ENCODE assay signal across 8 mouse cellular contexts in the genomic region with DNA sequence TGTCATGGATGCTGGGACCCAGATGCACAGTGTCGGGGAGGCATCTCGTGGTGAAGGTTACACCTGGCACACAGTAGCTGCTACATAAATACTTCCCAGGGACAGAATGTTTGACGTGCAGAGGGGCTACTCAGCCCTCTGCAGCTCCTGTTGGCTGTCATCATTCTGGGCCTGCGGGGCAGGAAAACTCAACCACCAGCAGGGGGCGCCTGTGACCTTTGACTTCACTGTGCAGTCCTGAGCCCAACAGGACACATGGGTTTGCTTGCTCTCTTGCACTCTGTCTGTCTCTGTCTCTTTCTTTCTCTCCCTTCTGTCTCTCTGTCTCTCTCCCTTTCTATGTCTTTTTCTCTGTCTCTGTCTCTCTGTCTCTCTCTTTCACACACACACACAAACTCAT.
DNase-seq lines count a peak whose midpoint lies in the region; ATAC-seq lines count a peak whose summit lies in the region.

No protein-coding gene starts in this region.

- peak; percentile 76 for DNase-seq in A20 (ENCODE audit: low read depth, low spot score)
- peak; percentile 89 for DNase-seq in adrenal gland, postnatal 25 days
- peak; percentile 90 for DNase-seq in embryonic facial prominence, embryonic 11.5 days (ENCODE audit: low spot score)
- peak; percentile 85 for DNase-seq in kidney, postnatal 14 days
- DNase-seq in liver, embryonic 13.5 days = peak; percentile 44
- DNase-seq in testis, postnatal 10 days (ENCODE audit: low spot score) = peak; percentile 93

- H3K9me3 ChIP-seq in embryonic facial prominence, embryonic 11.5 days (replicated peaks; ENCODE audit: control insufficient read depth, low read length) = no peaks in the 10 kb centered on the region
- H3K9me3 ChIP-seq in heart, embryonic 14.5 days (ENCODE audit: control insufficient read depth, low read length) = no peaks in the 10 kb centered on the region
- H3K9me3 ChIP-seq in liver, embryonic 13.5 days (replicated peaks) = no peaks in the 10 kb centered on the region
- H3K9me3 ChIP-seq in neural tube, embryonic 14.5 days (ENCODE audit: control insufficient read depth, low read length) = no peaks in the 10 kb centered on the region

- no peak overlapping the region for H3K27ac ChIP-seq in embryonic facial prominence, embryonic 11.5 days (replicated peaks; ENCODE audit: low read depth, low read length)
- 0 out of 4 replicates have a peak overlapping the region, but pooled peaks of 1 of the 2 experiments have one; percentile 33 for H3K27ac ChIP-seq in heart, embryonic 14.5 days (replicated peaks in 1 of 2; ENCODE audit: control insufficient read depth in 1 of 2, insufficient read depth in 1 of 2, low read depth in 2 of 2, low read length in 2 of 2)
- H3K27ac ChIP-seq in liver, embryonic 13.5 days = no peak overlapping the region
- H3K27ac ChIP-seq in neural tube, embryonic 14.5 days (ENCODE audit: low read depth, low read length) = no peak overlapping the region

- peak; percentile 60; the same call in 1 of the 2 replicates for ATAC-seq in embryonic facial prominence, embryonic 11.5 days (replicated peaks; ENCODE audit: insufficient number of reproducible peaks, low FRiP score, low TSS enrichment, low read depth)
- peak; percentile 58 for ATAC-seq in heart, embryonic 14.5 days (ENCODE audit: insufficient number of reproducible peaks, insufficient read depth, low FRiP score, low read depth)
- ATAC-seq in liver, embryonic 13.5 days (ENCODE audit: low read depth) = 0 out of 2 replicates have a peak, but pooled peaks have one; percentile 42
- 0 out of 2 replicates have a peak, but pooled peaks have one; percentile 36 for ATAC-seq in neural tube, embryonic 14.5 days (ENCODE audit: low read depth)

- H3K27me3 ChIP-seq in embryonic facial prominence, embryonic 11.5 days (ENCODE audit: control insufficient read depth, insufficient read depth, low read length) = no peaks in the 10 kb centered on the region
- H3K27me3 ChIP-seq in heart, embryonic 14.5 days (ENCODE audit: control insufficient read depth, insufficient read depth, low read length) = no peaks in the 10 kb centered on the region
- 0 out of 2 replicates have a peak, but pooled peaks cover under 1% of the 10 kb centered on the region for H3K27me3 ChIP-seq in liver, embryonic 13.5 days
- H3K27me3 ChIP-seq in neural tube, embryonic 14.5 days (ENCODE audit: control insufficient read depth, insufficient read depth, low read length) = no peaks in the 10 kb centered on the region

- H3K4me2 ChIP-seq in embryonic facial prominence, embryonic 11.5 days (ENCODE audit: low read depth, low read length) = no peak overlapping the region
- H3K4me2 ChIP-seq in heart, embryonic 14.5 days (ENCODE audit: low read length) = no peak overlapping the region
- H3K4me2 ChIP-seq in liver, embryonic 13.5 days = no peak overlapping the region
- no peak overlapping the region for H3K4me2 ChIP-seq in neural tube, embryonic 14.5 days (ENCODE audit: low read depth, low read length)

- no peak overlapping the region for H3K9ac ChIP-seq in embryonic facial prominence, embryonic 11.5 days (replicated peaks; ENCODE audit: low read length)
- H3K9ac ChIP-seq in heart, embryonic 14.5 days (ENCODE audit: low read length) = no peak overlapping the region
- H3K9ac ChIP-seq in liver, embryonic 13.5 days = no peak overlapping the region
- H3K9ac ChIP-seq in neural tube, embryonic 14.5 days (replicated peaks; ENCODE audit: low read depth, low read length) = no peak overlapping the region

- H3K4me1 ChIP-seq in embryonic facial prominence, embryonic 11.5 days (ENCODE audit: control insufficient read depth, insufficient read depth, low read length) = no peaks in the 10 kb centered on the region
- peaks cover 8 to 16% of the 10 kb centered on the region in 2 experiments for H3K4me1 ChIP-seq in heart, embryonic 14.5 days (ENCODE audit: control insufficient read depth in 2 of 2, insufficient read depth in 2 of 2, low read length in 2 of 2)
- H3K4me1 ChIP-seq in liver, embryonic 13.5 days (replicated peaks) = no peaks in the 10 kb centered on the region
- no peaks in the 10 kb centered on the region for H3K4me1 ChIP-seq in neural tube, embryonic 14.5 days (ENCODE audit: control insufficient read depth, insufficient read depth, low read length)

- no peak overlapping the region for H3K4me3 ChIP-seq in embryonic facial prominence, embryonic 11.5 days (ENCODE audit: low read depth, low read length)
- no peak overlapping the region for H3K4me3 ChIP-seq in heart, embryonic 14.5 days (ENCODE audit: control insufficient read depth in 1 of 2, insufficient read depth in 1 of 2, low read depth in 1 of 2, low read length in 2 of 2)
- no peak overlapping the region for H3K4me3 ChIP-seq in liver, embryonic 13.5 days (replicated peaks)
- H3K4me3 ChIP-seq in neural tube, embryonic 14.5 days (ENCODE audit: low read depth, low read length) = no peak overlapping the region

- 19% methylated on average over 5 of the region's 5 CpGs for WGBS in embryonic facial prominence, embryonic 11.5 days
- WGBS in heart, embryonic 14.5 days = 12% methylated on average over 5 of the region's 5 CpGs
- whole genome bisulfite sequencing in liver, embryonic 13.5 days (ENCODE audit: insufficient replicate concordance) = 16% methylated on average over 5 of the region's 5 CpGs
- 17% methylated on average over 5 of the region's 5 CpGs for WGBS in neural tube, embryonic 14.5 days

- no peaks in the 10 kb centered on the region for H3K36me3 ChIP-seq in embryonic facial prominence, embryonic 11.5 days (replicated peaks; ENCODE audit: control insufficient read depth, insufficient read depth, low read depth, low read length)
- H3K36me3 ChIP-seq in heart, embryonic 14.5 days (ENCODE audit: control insufficient read depth, insufficient read depth, low read length) = no peaks in the 10 kb centered on the region
- no peaks in the 10 kb centered on the region for H3K36me3 ChIP-seq in liver, embryonic 13.5 days
- H3K36me3 ChIP-seq in neural tube, embryonic 14.5 days (ENCODE audit: control insufficient read depth, insufficient read depth, low read length) = no peaks in the 10 kb centered on the region
